Mouse (Mus musculus) kidney, adult 2 months (tissue): ENCODE measurements around the gene Osm.

Experiments
- CTCF ChIP-seq: fragments of 200-500 bp; conservative IDR thresholded peaks from 2 replicates; pipeline ENCODE4 v1.5.1; 2011; ENCODE audit warnings: low read depth, mild to moderate bottlenecking, control low read depth, low read length, moderate library complexity, mixed read lengths; ENCODE audit not compliant: insufficient read depth, insufficient read length
- POLR2A ChIP-seq: fragments of 200-500 bp; IDR thresholded peaks from one replicate; pipeline ENCODE4 v1.6.1; 2011; ENCODE audit warnings: low read depth, low read length, control low read depth

- TF ChIP-seq POLR2A (no peak), CTCF (no peak)
Measured at GRCm38 (mm10) chr11:4189182-4189581, 47.0 kb upstream of the Osm start.
